In the genomic region with DNA sequence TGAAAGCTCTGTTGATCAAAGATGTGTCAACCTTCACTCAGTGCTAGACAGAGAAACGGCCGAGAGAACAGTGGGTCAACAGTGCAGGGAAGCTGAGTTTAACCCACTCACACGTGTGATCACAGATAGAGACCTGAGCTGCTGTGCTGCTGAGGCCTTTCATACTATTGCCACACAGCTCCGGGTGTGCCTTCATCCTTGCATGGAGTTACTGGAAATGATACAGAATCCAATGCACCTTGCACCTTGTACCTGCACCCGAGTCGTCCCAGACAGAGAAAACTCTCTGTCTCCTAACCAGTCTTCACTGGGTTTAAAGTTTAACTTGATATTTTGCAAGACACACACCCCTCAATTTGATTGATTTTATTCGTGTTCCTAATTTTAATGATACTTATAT, we compare ENCODE assay signal across 29 mouse cellular contexts. TPM values are rescaled to one million over a fixed set of nuclear protein-coding genes. Genes with fewer than 3 reads are reported as not detected.
DNase-seq lines count a peak whose midpoint lies in the region; ATAC-seq lines count a peak whose summit lies in the region.
"Had no signal": no experiment of that assay in that cellular context is flagged by ENCODE, and none has a peak within 500 bp of the region (broad histone marks: within the 10 kb centered on the region; RNA-seq: fewer than 3 reads in every experiment).

No protein-coding gene starts in this region.

- H3K36me3 ChIP-seq in liver, embryonic 13.5 days = no peaks in the 10 kb centered on the region
- H3K36me3 ChIP-seq in liver, embryonic 11.5 days (ENCODE audit: control insufficient read depth, insufficient read depth, low read length) = no peaks in the 10 kb centered on the region
- no peaks in the 10 kb centered on the region for H3K36me3 ChIP-seq in stomach, embryonic 15.5 days
- no peaks in the 10 kb centered on the region for H3K36me3 ChIP-seq in midbrain, embryonic 10.5 days
- H3K36me3 ChIP-seq: embryonic facial prominence, embryonic 10.5 days; heart, embryonic 12.5 days had no signal

- peak; percentile 70 for ATAC-seq in liver, embryonic 13.5 days (ENCODE audit: low read depth)
- ATAC-seq in liver, embryonic 11.5 days (replicated peaks; ENCODE audit: low FRiP score) = no peak
- peak; percentile 27; the same call in 1 of the 2 replicates for ATAC-seq in stomach, embryonic 15.5 days (ENCODE audit: insufficient read depth, low FRiP score, low read depth)
- ATAC-seq: CD4-positive, CD25-positive, alpha-beta regulatory T cell, adult 4 months; forebrain, embryonic 16.5 days had no signal

- 53% methylated on average over 7 of the region's 7 CpGs for WGBS in liver, embryonic 13.5 days (ENCODE audit: insufficient replicate concordance)
- 73% methylated on average over 7 of the region's 7 CpGs for WGBS in liver, embryonic 11.5 days
- 79% methylated on average over 7 of the region's 7 CpGs for WGBS in stomach, embryonic 15.5 days
- WGBS in midbrain, embryonic 10.5 days = 86% methylated on average over 7 of the region's 7 CpGs

- H3K27ac ChIP-seq in liver, embryonic 13.5 days = no peak overlapping the region
- no peak overlapping the region for H3K27ac ChIP-seq in liver, embryonic 11.5 days (ENCODE audit: low read depth, low read length)
- no peak overlapping the region for H3K27ac ChIP-seq in stomach, embryonic 15.5 days
- no peak overlapping the region for H3K27ac ChIP-seq in midbrain, embryonic 10.5 days (replicated peaks)
- H3K27ac ChIP-seq: embryonic facial prominence, embryonic 10.5 days had no signal

- no peak overlapping the region for H3K4me2 ChIP-seq in liver, embryonic 13.5 days
- H3K4me2 ChIP-seq in liver, embryonic 11.5 days = no peak overlapping the region
- no peak overlapping the region for H3K4me2 ChIP-seq in stomach, embryonic 15.5 days
- H3K4me2 ChIP-seq: heart, embryonic 12.5 days had no signal

- DNase-seq in liver, embryonic 13.5 days = no peak
- no peak for DNase-seq in liver, embryonic 11.5 days (ENCODE audit: low spot score)
- peak; percentile 82 for DNase-seq in kidney, adult 9 months
- DNase-seq in kidney, postnatal 25 days = peak; percentile 50 to 79
- DNase-seq in thymus, postnatal 0 days (ENCODE audit: low spot score) = no peak
- DNase-seq in midbrain, embryonic 10.5 days (ENCODE audit: low spot score) = no peak
- DNase-seq in adrenal gland, postnatal 14 days = no peak
- DNase-seq: cerebellum, adult 11 months; cerebellum, postnatal 10 days; gastrocnemius, postnatal 25 days; heart, adult 18-20 months; heart, postnatal 10 days; lung, adult 2 months; lung, postnatal 14 days; midbrain, embryonic 14.5 days; right cerebral cortex, postnatal 14 days; spleen, adult 18-20 months; thymus, postnatal 36 days had no signal

- H3K9ac ChIP-seq in liver, embryonic 13.5 days = no peak overlapping the region
- no peak overlapping the region for H3K9ac ChIP-seq in liver, embryonic 11.5 days (ENCODE audit: low read depth, low read length)
- H3K9ac ChIP-seq in stomach, embryonic 15.5 days = no peak overlapping the region
- H3K9ac ChIP-seq: heart, embryonic 12.5 days had no signal

- no peak overlapping the region for H3K4me3 ChIP-seq in liver, embryonic 13.5 days (replicated peaks)
- H3K4me3 ChIP-seq in liver, embryonic 11.5 days (ENCODE audit: low read depth, low read length) = no peak overlapping the region
- no peak overlapping the region for H3K4me3 ChIP-seq in stomach, embryonic 15.5 days (replicated peaks)
- no peak overlapping the region for H3K4me3 ChIP-seq in midbrain, embryonic 10.5 days
- H3K4me3 ChIP-seq: embryonic facial prominence, embryonic 10.5 days; heart, embryonic 12.5 days had no signal

- no peaks in the 10 kb centered on the region for H3K27me3 ChIP-seq in liver, embryonic 13.5 days
- H3K27me3 ChIP-seq in liver, embryonic 11.5 days (replicated peaks; ENCODE audit: control insufficient read depth, insufficient read depth, low read length) = no peaks in the 10 kb centered on the region
- H3K27me3 ChIP-seq in stomach, embryonic 15.5 days (replicated peaks) = no peaks in the 10 kb centered on the region
- no peaks in the 10 kb centered on the region for H3K27me3 ChIP-seq in midbrain, embryonic 10.5 days (ENCODE audit: low read depth, poor library complexity, severe bottlenecking)
- H3K27me3 ChIP-seq: heart, embryonic 12.5 days had no signal

- H3K9me3 ChIP-seq in liver, embryonic 13.5 days (replicated peaks) = no peaks in the 10 kb centered on the region
- no peaks in the 10 kb centered on the region for H3K9me3 ChIP-seq in liver, embryonic 11.5 days (ENCODE audit: control insufficient read depth, low read length)
- no peaks in the 10 kb centered on the region for H3K9me3 ChIP-seq in stomach, embryonic 15.5 days
- H3K9me3 ChIP-seq in midbrain, embryonic 10.5 days (replicated peaks) = no peaks in the 10 kb centered on the region
- H3K9me3 ChIP-seq: embryonic facial prominence, embryonic 10.5 days; heart, embryonic 12.5 days had no signal

- H3K4me1 ChIP-seq in liver, embryonic 13.5 days (replicated peaks) = no peaks in the 10 kb centered on the region
- H3K4me1 ChIP-seq in liver, embryonic 11.5 days (replicated peaks; ENCODE audit: control insufficient read depth, insufficient read depth, low read length) = no peaks in the 10 kb centered on the region
- H3K4me1 ChIP-seq in stomach, embryonic 15.5 days = no peaks in the 10 kb centered on the region
- no peaks in the 10 kb centered on the region for H3K4me1 ChIP-seq in midbrain, embryonic 10.5 days
- H3K4me1 ChIP-seq: embryonic facial prominence, embryonic 10.5 days had no signal

RNA-seq across cellular contexts. Expression of a gene that starts 18.7 kb away (rescaled TPM):
- polyA plus RNA-seq in liver, embryonic 13.5 days (2015; fragmentation: Nextera tagmentation; extraction: Ambion mirVana) = 0.78 and 1.5 TPM in 2 replicates
- 0.84 TPM in 1 of 2 replicates, not detected in the other for polyA plus RNA-seq in liver, embryonic 11.5 days (2014; fragmentation: Nextera tagmentation; extraction: Ambion mirVana)
- polyA plus RNA-seq in stomach, embryonic 15.5 days (2015; fragmentation: Nextera tagmentation; extraction: Ambion mirVana) = 0.85 and 1.1 TPM in 2 replicates
- polyA plus RNA-seq in thymus, postnatal 0 days (2015; fragmentation: Nextera tagmentation; extraction: Ambion mirVana) = 1.6 and 2.1 TPM in 2 replicates
- not detected in 2 replicates for polyA plus RNA-seq in midbrain, embryonic 10.5 days (2016; fragmentation: Nextera tagmentation; extraction: Ambion mirVana)
- 0.86 and 1.3 TPM in 2 replicates for total RNA-seq in adrenal gland, postnatal 14 days (2021)
- polyA plus RNA-seq: CD4-positive, CD25-positive, alpha-beta regulatory T cell, adult 4 months; forebrain, embryonic 16.5 days; heart, embryonic 12.5 days; midbrain, embryonic 14.5 days; neural tube, embryonic 11.5 days had no signal

RNA-seq across cellular contexts. Expression of a gene that starts 31.3 kb away (rescaled TPM):
- not detected in 2 replicates for polyA plus RNA-seq in liver, embryonic 13.5 days (2015; fragmentation: Nextera tagmentation; extraction: Ambion mirVana)
- 0.22 TPM in 1 of 2 replicates, not detected in the other for polyA plus RNA-seq in liver, embryonic 11.5 days (2014; fragmentation: Nextera tagmentation; extraction: Ambion mirVana)
- not detected in 2 replicates for polyA plus RNA-seq in stomach, embryonic 15.5 days (2015; fragmentation: Nextera tagmentation; extraction: Ambion mirVana)
- 0.54 and 0.98 TPM in 2 replicates for polyA plus RNA-seq in thymus, postnatal 0 days (2015; fragmentation: Nextera tagmentation; extraction: Ambion mirVana)
- not detected in 2 replicates for polyA plus RNA-seq in midbrain, embryonic 10.5 days (2016; fragmentation: Nextera tagmentation; extraction: Ambion mirVana)
- 0.30 TPM in 1 of 2 replicates, not detected in the other for total RNA-seq in adrenal gland, postnatal 14 days (2021)
- total RNA-seq: gastrocnemius, postnatal 25 days; heart, adult 18-20 months; heart, postnatal 10 days; layer of hippocampus, adult 18-20 months; layer of hippocampus, postnatal 25 days had no signal
- polyA plus RNA-seq: cortical plate, adult 2 months; embryonic facial prominence, embryonic 10.5 days; forebrain, embryonic 16.5 days; heart, embryonic 12.5 days; hindbrain, embryonic 11.5 days; limb, embryonic 11.5 days; midbrain, embryonic 14.5 days; neural tube, embryonic 11.5 days had no signal

RNA-seq across cellular contexts. Expression of a gene that starts 58.5 kb away (rescaled TPM):
- polyA plus RNA-seq in liver, embryonic 13.5 days (2015; fragmentation: Nextera tagmentation; extraction: Ambion mirVana) = 9.7 and 10.0 TPM in 2 replicates
- 22.4 and 23.1 TPM in 2 replicates for polyA plus RNA-seq in liver, embryonic 11.5 days (2014; fragmentation: Nextera tagmentation; extraction: Ambion mirVana)
- 43.0 and 44.6 TPM in 2 replicates for polyA plus RNA-seq in stomach, embryonic 15.5 days (2015; fragmentation: Nextera tagmentation; extraction: Ambion mirVana)
- polyA plus RNA-seq in thymus, postnatal 0 days (2015; fragmentation: Nextera tagmentation; extraction: Ambion mirVana) = 27.5 and 27.7 TPM in 2 replicates
- 68.4 and 73.0 TPM in 2 replicates for polyA plus RNA-seq in midbrain, embryonic 10.5 days (2016; fragmentation: Nextera tagmentation; extraction: Ambion mirVana)
- total RNA-seq in adrenal gland, postnatal 14 days (2021) = 15.3 and 16.7 TPM in 2 replicates

Comparison
In these comparisons a context has a peak if more than half of its experiments do, and no peak if none do; other contexts are left out.
1. DNase-seq: peak in kidney, adult 9 months (single experiment) and kidney, postnatal 25 days (2 of 2); none in liver, embryonic 13.5 days (single experiment), liver, embryonic 11.5 days (single experiment), thymus, postnatal 0 days (single experiment), midbrain, embryonic 10.5 days (single experiment) and adrenal gland, postnatal 14 days (single experiment).